Mouse (Mus musculus): ENCODE results near the gene Olfr329-ps.

GRCm38 (mm10) chr11:58546322-58546721 is at the start of gene Olfr329-ps:
- no peak for TF ChIP-seq POLR2A (IDR thresholded peaks at IDR 0.05; ENCODE audit: control insufficient read depth, low read depth, low read length)
- no peak for TF ChIP-seq CTCF (IDR thresholded peaks at IDR 0.05; ENCODE audit: control insufficient read depth, insufficient read depth, insufficient replicate concordance, low read depth, low read length)

Data from testis, adult 2 months (tissue).